Mouse (Mus musculus) embryonic facial prominence, embryonic 15.5 days (tissue): ENCODE measurements around the gene Dnah17. TPM values are rescaled to one million over a fixed set of nuclear protein-coding genes. Genes with fewer than 3 reads are reported as not detected.
A peak's percentile ranks its signal among the peaks of the same experiment; 100 is the strongest.

ENCODE experiments used
- ATAC-seq: fragments of 200-750 bp; cut with Nextera tagmentation; 2 replicates; pipeline ENCODE4 v1.8.0; 2017; ENCODE audit warnings: low read depth, moderate TSS enrichment; ENCODE audit not compliant: insufficient number of reproducible peaks, low FRiP score, low TSS enrichment
- H3K27ac ChIP-seq: fragments of 300-500 bp; sonication (generic); replicated peaks from 2 replicates; pipeline ENCODE4 v1.5.1; 2015; ENCODE audit warnings: mild to moderate bottlenecking, inconsistent platforms
- H3K27me3 ChIP-seq: fragments of 300-500 bp; sonication (generic); 2 replicates; pipeline ENCODE4 v1.6.1; 2015; ENCODE audit warnings: inconsistent platforms
- H3K36me3 ChIP-seq: fragments of 300-500 bp; sonication (generic); 2 replicates; pipeline ENCODE4 v1.6.1; 2015; ENCODE audit warnings: mild to moderate bottlenecking, inconsistent platforms
- H3K4me1 ChIP-seq: fragments of 300-500 bp; sonication (generic); 2 replicates; pipeline ENCODE4 v1.6.1; 2015; ENCODE audit warnings: inconsistent platforms
- H3K4me2 ChIP-seq: fragments of 300-500 bp; sonication (generic); replicated peaks from 2 replicates; pipeline ENCODE4 v1.6.1; 2015; ENCODE audit warnings: mild to moderate bottlenecking, inconsistent platforms
- H3K4me3 ChIP-seq: fragments of 300-500 bp; sonication (generic); replicated peaks from 2 replicates; pipeline ENCODE4 v1.5.1; 2015; ENCODE audit warnings: mild to moderate bottlenecking, inconsistent platforms
- H3K9ac ChIP-seq: fragments of 300-500 bp; sonication (generic); 2 replicates; pipeline ENCODE4 v1.6.1; 2015; ENCODE audit warnings: inconsistent platforms
- H3K9me3 ChIP-seq: fragments of 300-500 bp; sonication (generic); replicated peaks from 2 replicates; pipeline ENCODE4 v1.6.1; 2016; ENCODE audit warnings: inconsistent platforms
- WGBS: fragments of 180-500 bp; shearing (Covaris S2); methylation state at CpG from one replicate; pipeline ENCODE4 v1.1.7; 2015; 5-methylcytosine and 5-hydroxymethylcytosine counted together
- polyA plus RNA-seq: library from polyadenylated mRNA; unstranded; fragments of >200 nt; fragmentation: Nextera tagmentation; extraction: Ambion mirVana; gene quantifications from 2 replicates; pipeline ENCODE4 v1.2.1, GENCODE M21; 2015

Gene Dnah17
- polyA plus RNA-seq, 1 experiment from 2014 or later, result 0.17 TPM

- no peak overlapping the region for H3K4me2 ChIP-seq
- H3K36me3 ChIP-seq, result peaks cover 44% of the 10 kb centered on the region
- peaks cover 52% of the 10 kb centered on the region for H3K4me1 ChIP-seq
- no peak for ATAC-seq
- no peaks in the 10 kb centered on the region for H3K9me3 ChIP-seq
- no peak overlapping the region for H3K4me3 ChIP-seq
- H3K27me3 ChIP-seq, result no peaks in the 10 kb centered on the region
- WGBS, result 46% methylated on average over 8 of the region's 8 CpGs
- 0 out of 2 replicates have a peak overlapping the region, but pooled peaks have one; percentile 44 for H3K27ac ChIP-seq
- no peak overlapping the region for H3K9ac ChIP-seq
Observed at GRCm38 (mm10) chr11:118007460-118008143, 122.8 kb downstream of the Dnah17 start.

DNA sequence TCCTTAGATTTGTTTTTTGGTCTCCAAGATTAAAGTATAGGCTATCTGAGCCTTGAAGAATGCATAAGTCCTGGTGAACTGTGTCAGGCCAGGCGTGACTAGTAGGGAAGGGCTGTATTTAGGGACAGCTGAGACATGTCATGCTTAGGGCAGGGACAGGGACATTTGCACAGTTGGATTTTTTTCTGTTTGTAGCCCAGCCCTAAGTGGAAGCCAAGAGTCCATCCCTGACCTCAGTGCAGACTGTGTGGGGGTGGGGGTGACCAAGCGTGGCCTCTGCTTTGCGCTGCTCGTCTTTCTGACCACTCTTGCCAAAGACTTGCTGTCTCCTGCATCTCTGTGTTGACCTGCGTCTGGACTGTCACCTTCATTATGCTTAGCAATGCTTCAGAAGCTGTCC, 126.2 kb downstream of the Dnah17 start:
- Histone ChIP-seq H3K4me1 (peaks cover 40% of the 10 kb centered on the region), H3K27me3 (no peaks in the 10 kb centered on the region), H3K9ac (no peak overlapping the region), H3K27ac (peak overlapping the region; percentile 60), H3K4me3 (no peak overlapping the region), H3K36me3 (peaks cover 67% of the 10 kb centered on the region), H3K9me3 (no peaks in the 10 kb centered on the region), H3K4me2 (no peak overlapping the region)
- ATAC-seq, result peak; percentile 50; the same call in 1 of the 2 replicates
- 73% methylated on average over 5 of the region's 5 CpGs for WGBS

DNA sequence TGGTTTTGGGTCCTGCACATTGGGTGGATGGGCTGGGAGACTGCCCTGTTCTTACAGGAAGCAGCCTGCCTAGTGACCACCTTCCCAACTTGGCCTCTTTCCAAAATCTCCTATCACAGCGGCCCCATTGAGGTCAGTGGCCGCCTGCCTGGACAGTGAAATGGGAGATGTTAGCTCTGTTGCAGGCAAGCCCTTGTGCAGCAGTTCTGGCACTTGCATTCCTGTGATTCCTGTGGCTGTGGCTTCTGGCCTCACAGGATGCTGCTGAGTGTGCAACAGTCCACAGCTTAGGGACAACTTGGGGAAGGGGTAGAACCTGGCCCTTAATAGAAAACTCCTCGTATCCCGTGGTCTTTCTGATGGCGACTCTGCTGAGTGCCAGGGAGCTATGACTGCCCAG, 126.7 kb downstream of the Dnah17 start:
- WGBS, result 61% methylated on average over 5 of the region's 5 CpGs
- H3K4me1 ChIP-seq, result peaks cover 36% of the 10 kb centered on the region
- H3K4me2 ChIP-seq, result no peak overlapping the region
- no peak overlapping the region for H3K4me3 ChIP-seq
- no peaks in the 10 kb centered on the region for H3K27me3 ChIP-seq
- no peaks in the 10 kb centered on the region for H3K9me3 ChIP-seq
- ATAC-seq, result peak; percentile 53; the same call in 1 of the 2 replicates
- H3K36me3 ChIP-seq, result peaks cover 69% of the 10 kb centered on the region
- H3K27ac ChIP-seq, result peak overlapping the region; percentile 60
- no peak overlapping the region for H3K9ac ChIP-seq

GRCm38 (mm10) chr11:118003176-118003575, 127.3 kb downstream of the Dnah17 start:
- Histone ChIP-seq H3K4me2 (no peak overlapping the region), H3K27me3 (no peaks in the 10 kb centered on the region), H3K4me3 (no peak overlapping the region), H3K36me3 (peaks cover 72% of the 10 kb centered on the region), H3K4me1 (peaks cover 30% of the 10 kb centered on the region), H3K27ac (peak overlapping the region; percentile 60), H3K9me3 (no peaks in the 10 kb centered on the region), H3K9ac (no peak overlapping the region)
- WGBS, result 87% methylated on average over 14 of the region's 14 CpGs
- no peak for ATAC-seq

DNA sequence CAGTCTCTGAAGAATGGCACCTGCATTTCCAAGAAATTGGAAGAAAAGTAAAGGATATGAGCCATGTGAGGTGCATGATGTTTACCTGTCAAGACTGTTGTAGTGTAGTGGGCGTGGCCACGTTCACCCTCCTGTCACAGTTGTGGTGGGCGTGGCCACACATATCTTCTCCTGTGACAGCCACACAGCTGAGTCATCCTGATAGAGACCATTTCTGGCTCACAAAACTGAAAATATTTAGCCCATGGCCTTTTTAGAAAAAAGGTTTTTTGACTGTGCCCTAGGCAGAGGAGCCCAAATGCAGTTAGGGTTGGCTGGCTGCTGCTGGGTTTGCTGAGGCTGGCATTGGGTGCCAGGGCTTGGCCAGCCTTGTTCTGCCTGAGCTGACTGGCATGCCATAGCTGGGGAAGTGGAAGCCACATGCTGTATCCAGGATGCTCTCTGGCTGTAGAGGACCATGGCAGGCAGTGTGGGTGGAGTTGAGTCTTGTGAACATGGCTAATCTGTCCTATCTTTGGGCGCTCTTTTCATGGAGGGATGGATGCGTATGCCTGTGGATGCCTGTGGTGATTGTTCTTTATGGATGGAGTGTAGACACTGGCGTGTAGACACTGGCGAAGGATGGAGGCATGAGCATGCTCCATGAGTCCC, 129.7 kb downstream of the Dnah17 start:
- no peak overlapping the region for H3K27ac ChIP-seq
- H3K4me2 ChIP-seq, result no peak overlapping the region
- no peak overlapping the region for H3K9ac ChIP-seq
- no peak overlapping the region for H3K4me3 ChIP-seq
- WGBS, result 86% methylated on average over 7 of the region's 7 CpGs
- H3K4me1 ChIP-seq, result peaks cover 22% of the 10 kb centered on the region
- H3K27me3 ChIP-seq, result no peaks in the 10 kb centered on the region
- ATAC-seq, result no peak
- no peaks in the 10 kb centered on the region for H3K9me3 ChIP-seq
- peaks cover 61% of the 10 kb centered on the region for H3K36me3 ChIP-seq

DNA sequence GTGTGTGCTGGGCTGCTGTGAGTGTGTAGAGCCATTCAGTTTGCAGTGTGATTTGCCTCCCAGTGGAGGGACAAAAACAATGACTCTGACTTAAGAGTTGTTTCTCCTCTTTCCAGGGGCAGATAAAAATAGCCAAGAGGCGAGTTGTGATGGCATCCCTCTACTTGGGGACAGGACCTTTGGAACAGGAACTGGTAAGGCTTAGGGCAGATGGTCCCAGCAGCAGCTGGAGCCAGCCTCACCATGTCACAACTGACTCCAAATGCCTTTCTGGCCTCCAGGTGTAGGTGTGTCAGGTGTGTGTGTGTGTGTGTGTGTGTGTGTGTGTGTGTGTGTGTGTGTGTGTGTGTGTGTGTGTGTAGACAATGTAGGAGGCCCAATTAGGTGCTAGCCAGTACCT, 130.4 kb downstream of the Dnah17 start:
- no peak for ATAC-seq
- peaks cover 55% of the 10 kb centered on the region for H3K36me3 ChIP-seq

GRCm38 (mm10) chr11:117999260-117999934, 131.0 kb downstream of the Dnah17 start:
- ATAC-seq, result no peak
- WGBS, result 82% methylated on average over 6 of the region's 6 CpGs
- peaks cover 48% of the 10 kb centered on the region for H3K36me3 ChIP-seq

More for the DNA sequence above, 130.4 kb downstream of the Dnah17 start:
- H3K4me2 ChIP-seq, result no peak overlapping the region
- H3K27me3 ChIP-seq, result no peaks in the 10 kb centered on the region
- peaks cover 28% of the 10 kb centered on the region for H3K4me1 ChIP-seq
- no peaks in the 10 kb centered on the region for H3K9me3 ChIP-seq
- H3K9ac ChIP-seq, result no peak overlapping the region
- H3K4me3 ChIP-seq, result no peak overlapping the region
- WGBS, result 47% methylated on average over 1 of the region's 1 CpGs
- H3K27ac ChIP-seq, result 0 out of 2 replicates have a peak overlapping the region, but pooled peaks have one; percentile 51

GRCm38 (mm10) chr11:117998356-117998755, 132.1 kb downstream of the Dnah17 start:
- no peak for ATAC-seq
- no peak overlapping the region for H3K27ac ChIP-seq
- WGBS, result 92% methylated on average over 4 of the region's 4 CpGs
- H3K36me3 ChIP-seq, result peaks cover 38% of the 10 kb centered on the region
- peaks cover 31% of the 10 kb centered on the region for H3K4me1 ChIP-seq
- H3K9ac ChIP-seq, result no peak overlapping the region
- H3K9me3 ChIP-seq, result no peaks in the 10 kb centered on the region
- H3K4me3 ChIP-seq, result no peak overlapping the region
- H3K27me3 ChIP-seq, result no peaks in the 10 kb centered on the region
- H3K4me2 ChIP-seq, result no peak overlapping the region

More at GRCm38 (mm10) chr11:117999260-117999934, 131.0 kb downstream of the Dnah17 start:
- H3K9me3 ChIP-seq, result no peaks in the 10 kb centered on the region
- no peak overlapping the region for H3K4me2 ChIP-seq
- H3K27ac ChIP-seq, result peak overlapping the region; percentile 51; the same call in 1 of the 2 replicates
- H3K9ac ChIP-seq, result no peak overlapping the region
- peaks cover 31% of the 10 kb centered on the region for H3K4me1 ChIP-seq
- H3K27me3 ChIP-seq, result no peaks in the 10 kb centered on the region
- H3K4me3 ChIP-seq, result no peak overlapping the region

DNA sequence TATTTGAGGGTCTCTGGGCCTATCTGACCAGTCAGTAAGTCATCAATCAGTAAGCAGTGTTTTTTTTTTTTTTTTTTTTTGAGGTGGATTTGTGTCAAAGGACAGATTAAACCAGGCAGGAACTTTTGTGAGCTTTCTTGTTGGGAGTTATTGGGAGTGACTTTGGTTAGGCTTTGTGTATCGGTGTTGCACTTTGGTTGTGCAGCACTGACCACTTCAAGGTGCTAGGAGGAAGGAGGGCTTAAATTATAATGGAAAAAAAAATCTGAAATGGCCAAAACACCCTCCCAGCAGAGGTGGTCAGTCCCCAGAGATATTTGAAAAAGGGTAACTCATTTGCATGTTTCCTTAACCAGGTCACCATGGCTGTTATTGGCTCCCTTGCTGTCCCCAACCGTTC, 133.3 kb downstream of the Dnah17 start:
- Histone ChIP-seq H3K4me1 (peaks cover 42% of the 10 kb centered on the region), H3K27ac (no peak overlapping the region), H3K9me3 (no peaks in the 10 kb centered on the region), H3K9ac (no peak overlapping the region), H3K36me3 (peaks cover 27% of the 10 kb centered on the region), H3K27me3 (no peaks in the 10 kb centered on the region), H3K4me3 (no peak overlapping the region), H3K4me2 (no peak overlapping the region)
- no peak for ATAC-seq
- WGBS, result 88% methylated on average over 2 of the region's 2 CpGs

- Histone ChIP-seq H3K27me3 (no peaks in the 10 kb centered on the region), H3K36me3 (peaks cover 18% of the 10 kb centered on the region), H3K27ac (peak overlapping the region; percentile 39; the same call in 1 of the 2 replicates), H3K4me3 (no peak overlapping the region), H3K4me1 (peaks cover 43% of the 10 kb centered on the region), H3K9ac (no peak overlapping the region), H3K9me3 (no peaks in the 10 kb centered on the region), H3K4me2 (no peak overlapping the region)
- WGBS, result 15% methylated on average over 3 of the region's 3 CpGs
- ATAC-seq, result no peak
Observed at GRCm38 (mm10) chr11:117996066-117996465, 134.4 kb downstream of the Dnah17 start.

DNA sequence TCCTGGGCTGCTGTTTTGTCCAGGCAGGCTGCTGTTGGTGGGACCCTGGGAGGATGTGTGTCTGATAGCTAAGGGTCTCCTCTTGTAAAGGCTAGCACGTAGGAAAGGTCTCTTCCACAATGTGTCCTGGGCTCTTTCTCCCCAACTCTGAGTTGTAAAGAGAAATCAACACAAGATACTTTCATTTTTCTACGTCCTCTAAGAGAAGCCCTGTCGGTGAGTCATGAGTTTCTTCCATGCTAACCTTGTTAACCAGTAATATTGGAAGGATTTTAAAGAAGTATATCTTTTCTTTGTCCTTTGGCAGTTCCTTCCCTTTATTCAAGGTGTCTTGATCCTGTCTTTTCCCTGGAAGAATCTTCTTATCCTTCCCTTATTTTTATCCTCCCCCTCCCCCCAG, 134.8 kb downstream of the Dnah17 start:
- Histone ChIP-seq H3K27ac (peak overlapping the region; percentile 84), H3K36me3 (peaks cover 14% of the 10 kb centered on the region), H3K9ac (no peak overlapping the region), H3K4me3 (no peak overlapping the region), H3K27me3 (no peaks in the 10 kb centered on the region), H3K4me1 (peaks cover 43% of the 10 kb centered on the region), H3K9me3 (no peaks in the 10 kb centered on the region), H3K4me2 (no peak overlapping the region)
- 49% methylated on average over 3 of the region's 3 CpGs for WGBS
- no peak for ATAC-seq
